9 mouse cellular contexts compared by ENCODE assay signal in the genomic region with DNA sequence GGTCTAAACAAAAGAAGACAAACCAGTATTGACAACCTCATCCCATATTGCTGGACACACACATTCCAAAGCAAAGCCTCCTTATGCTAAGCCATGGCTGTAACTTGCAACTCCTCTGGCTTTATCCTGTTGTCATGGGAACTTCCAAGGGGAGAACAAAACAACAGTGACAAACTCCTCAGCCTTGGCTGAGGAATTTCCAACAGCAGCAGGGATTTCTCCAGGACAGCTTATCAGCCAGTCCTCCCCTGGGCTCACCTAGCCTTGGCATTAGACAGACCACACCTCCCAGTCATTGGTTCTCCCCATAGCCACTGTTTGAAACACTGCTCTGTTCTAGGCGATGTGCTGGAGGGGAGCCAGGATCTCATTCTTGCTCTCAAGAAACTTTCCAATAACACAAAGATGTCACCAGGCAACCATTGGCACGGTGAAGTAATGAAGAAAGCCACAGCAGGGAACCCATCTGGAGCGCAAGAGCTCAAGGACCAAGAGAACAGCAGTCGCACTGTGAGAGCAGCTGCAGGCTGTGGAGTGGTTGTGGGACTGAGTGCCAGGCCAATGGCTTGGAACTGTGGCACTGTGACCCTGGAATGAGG. TPM values are rescaled to one million over a fixed set of nuclear protein-coding genes. Genes with fewer than 3 reads are reported as not detected.
DNase-seq lines count a peak whose midpoint lies in the region; ATAC-seq lines count a peak whose summit lies in the region.
"Had no signal": no experiment of that assay in that cellular context is flagged by ENCODE, and none has a peak within 500 bp of the region (broad histone marks: within the 10 kb centered on the region; RNA-seq: fewer than 3 reads in every experiment).

No protein-coding gene starts in this region.

- H3K4me3 ChIP-seq in kidney, embryonic 14.5 days (ENCODE audit: low read length), result no peak overlapping the region
- no peak overlapping the region for H3K4me3 ChIP-seq in heart, embryonic 11.5 days (ENCODE audit: low read depth, low read length)
- no peak overlapping the region for H3K4me3 ChIP-seq in stomach, embryonic 14.5 days (ENCODE audit: low read depth, low read length)
- H3K4me3 ChIP-seq in liver, embryonic 12.5 days, result no peak overlapping the region
- H3K4me3 ChIP-seq: myocyte had no signal

- 54% methylated on average over 4 of the region's 4 CpGs for WGBS in kidney, embryonic 14.5 days
- 30% methylated on average over 4 of the region's 4 CpGs for WGBS in heart, embryonic 11.5 days (ENCODE audit: insufficient replicate concordance)
- WGBS in stomach, embryonic 14.5 days, result 57% methylated on average over 4 of the region's 4 CpGs
- 59% methylated on average over 4 of the region's 4 CpGs for WGBS in liver, embryonic 12.5 days (ENCODE audit: insufficient replicate concordance)

- no peaks in the 10 kb centered on the region for H3K36me3 ChIP-seq in kidney, embryonic 14.5 days (ENCODE audit: control insufficient read depth, insufficient read depth, low read length)
- H3K36me3 ChIP-seq in heart, embryonic 11.5 days (ENCODE audit: control insufficient read depth, insufficient read depth, low read length), result no peaks in the 10 kb centered on the region
- H3K36me3 ChIP-seq in stomach, embryonic 14.5 days (ENCODE audit: control insufficient read depth, insufficient read depth, low read length), result no peaks in the 10 kb centered on the region
- H3K36me3 ChIP-seq in liver, embryonic 12.5 days, result no peaks in the 10 kb centered on the region

- no peak overlapping the region for H3K4me2 ChIP-seq in kidney, embryonic 14.5 days (replicated peaks; ENCODE audit: low read depth, low read length)
- H3K4me2 ChIP-seq in heart, embryonic 11.5 days, result no peak overlapping the region
- H3K4me2 ChIP-seq in stomach, embryonic 14.5 days (replicated peaks; ENCODE audit: low read depth, low read length), result no peak overlapping the region
- H3K4me2 ChIP-seq in liver, embryonic 12.5 days, result no peak overlapping the region

- no peaks in the 10 kb centered on the region for H3K27me3 ChIP-seq in kidney, embryonic 14.5 days (ENCODE audit: control insufficient read depth, insufficient read depth, low read length)
- no peaks in the 10 kb centered on the region for H3K27me3 ChIP-seq in heart, embryonic 11.5 days (ENCODE audit: control insufficient read depth, insufficient read depth, low read length)
- H3K27me3 ChIP-seq in stomach, embryonic 14.5 days (ENCODE audit: control insufficient read depth, insufficient read depth, low read length), result no peaks in the 10 kb centered on the region
- H3K27me3 ChIP-seq in liver, embryonic 12.5 days (replicated peaks), result peaks cover 71% of the 10 kb centered on the region

- H3K9ac ChIP-seq in kidney, embryonic 14.5 days (ENCODE audit: low read depth, low read length), result no peak overlapping the region
- H3K9ac ChIP-seq in heart, embryonic 11.5 days (ENCODE audit: low read depth, low read length), result no peak overlapping the region
- H3K9ac ChIP-seq in stomach, embryonic 14.5 days (replicated peaks; ENCODE audit: low read depth, low read length), result no peak overlapping the region
- H3K9ac ChIP-seq in liver, embryonic 12.5 days, result no peak overlapping the region

- no peak for DNase-seq in kidney, adult 11 months
- peak; percentile 37 for DNase-seq in embryo, embryonic 9.5 days (ENCODE audit: extremely low spot score)
- peak; percentile 84 to 91 for DNase-seq in layer of hippocampus, adult 8-10 months (ENCODE audit: low spot score in 2 of 2)

- H3K27ac ChIP-seq in kidney, embryonic 14.5 days (ENCODE audit: low read depth, low read length), result no peak overlapping the region
- H3K27ac ChIP-seq in heart, embryonic 11.5 days (ENCODE audit: low read depth, low read length), result peak overlapping the region; percentile 50
- H3K27ac ChIP-seq in stomach, embryonic 14.5 days (ENCODE audit: low read length), result no peak overlapping the region
- no peak overlapping the region for H3K27ac ChIP-seq in liver, embryonic 12.5 days

- H3K4me1 ChIP-seq in kidney, embryonic 14.5 days (ENCODE audit: control insufficient read depth, insufficient read depth, low read length), result peaks cover 5% of the 10 kb centered on the region; the same call in 1 of the 2 replicates
- peaks cover 14% of the 10 kb centered on the region for H3K4me1 ChIP-seq in heart, embryonic 11.5 days (ENCODE audit: control insufficient read depth, insufficient read depth, low read length)
- H3K4me1 ChIP-seq in stomach, embryonic 14.5 days (ENCODE audit: control insufficient read depth, insufficient read depth, low read length), result 0 out of 2 replicates have a peak, but pooled peaks cover 4% of the 10 kb centered on the region
- H3K4me1 ChIP-seq in liver, embryonic 12.5 days, result no peaks in the 10 kb centered on the region

- ATAC-seq in kidney, embryonic 14.5 days (ENCODE audit: low FRiP score, low TSS enrichment), result peak; percentile 76
- 0 out of 2 replicates have a peak, but pooled peaks have one; percentile 36 for ATAC-seq in heart, embryonic 11.5 days (replicated peaks; ENCODE audit: insufficient number of reproducible peaks, low FRiP score, low TSS enrichment)
- ATAC-seq in megakaryocyte-erythroid progenitor cell, adult 5-6 weeks (replicated peaks; ENCODE audit: low FRiP score, low TSS enrichment, poor library complexity, severe bottlenecking), result 0 out of 2 replicates have a peak, but pooled peaks have one; percentile 28
- peak; percentile 65; the same call in 1 of the 2 replicates for ATAC-seq in stomach, embryonic 14.5 days (ENCODE audit: insufficient number of reproducible peaks, insufficient read depth, low FRiP score, low read depth)
- ATAC-seq in liver, embryonic 12.5 days, result no peak

- H3K9me3 ChIP-seq in kidney, embryonic 14.5 days (ENCODE audit: control insufficient read depth, low read length), result no peaks in the 10 kb centered on the region
- H3K9me3 ChIP-seq in heart, embryonic 11.5 days (replicated peaks; ENCODE audit: control insufficient read depth, low read length), result no peaks in the 10 kb centered on the region
- no peaks in the 10 kb centered on the region for H3K9me3 ChIP-seq in stomach, embryonic 14.5 days (ENCODE audit: control insufficient read depth, low read depth, low read length)
- no peaks in the 10 kb centered on the region for H3K9me3 ChIP-seq in liver, embryonic 12.5 days (replicated peaks)

RNA-seq across cellular contexts. Expression of a gene that starts 7.8 kb away (rescaled TPM):
- polyA plus RNA-seq in kidney, embryonic 14.5 days (2014; fragmentation: Nextera tagmentation; extraction: Ambion mirVana), result 0.31 TPM in 1 of 2 replicates, not detected in the other
- polyA plus RNA-seq in heart, embryonic 11.5 days (2014; fragmentation: Nextera tagmentation; extraction: Ambion mirVana), result 0.26 TPM in 1 of 2 replicates, not detected in the other
- 1 to 10 TPM in 1 of 4 experiments, under 1 TPM in 3; 0.34 to 1.2 (median 0.71) TPM for total RNA-seq in layer of hippocampus, adult 8-10 months (2022)
- total RNA-seq in megakaryocyte-erythroid progenitor cell, adult 5-6 weeks (2014; fragmentation: Nextera tagmentation), result not detected in 2 replicates
- total RNA-seq in megakaryocyte-erythroid progenitor cell, adult 5-6 weeks (2017), result not detected in 2 replicates
- 0.62 and 0.69 TPM in 2 replicates for polyA plus RNA-seq in stomach, embryonic 14.5 days (2014; fragmentation: Nextera tagmentation; extraction: Ambion mirVana)
- polyA plus RNA-seq in liver, embryonic 12.5 days (2016; fragmentation: Nextera tagmentation; extraction: Ambion mirVana), result not detected in 2 replicates

RNA-seq across cellular contexts. Expression of a gene that starts 14.1 kb away (rescaled TPM):
- 18.6 and 22.9 TPM in 2 replicates for polyA plus RNA-seq in kidney, embryonic 14.5 days (2014; fragmentation: Nextera tagmentation; extraction: Ambion mirVana)
- polyA plus RNA-seq in heart, embryonic 11.5 days (2014; fragmentation: Nextera tagmentation; extraction: Ambion mirVana), result 6.9 and 8.4 TPM in 2 replicates
- total RNA-seq in layer of hippocampus, adult 8-10 months (2022), result 10 to 100 TPM; 46.9 to 57.1 (median 50.3) TPM
- 1.1 and 2.9 TPM in 2 replicates for total RNA-seq in megakaryocyte-erythroid progenitor cell, adult 5-6 weeks (2014; fragmentation: Nextera tagmentation)
- total RNA-seq in megakaryocyte-erythroid progenitor cell, adult 5-6 weeks (2017), result 2.1 and 5.6 TPM in 2 replicates
- polyA plus RNA-seq in stomach, embryonic 14.5 days (2014; fragmentation: Nextera tagmentation; extraction: Ambion mirVana), result 17.1 and 19.6 TPM in 2 replicates
- polyA plus RNA-seq in liver, embryonic 12.5 days (2016; fragmentation: Nextera tagmentation; extraction: Ambion mirVana), result 3.0 TPM in 2 replicates

RNA-seq across cellular contexts. Expression of a gene that starts 46.4 kb away (rescaled TPM):
- 48.3 and 62.6 TPM in 2 replicates for polyA plus RNA-seq in kidney, embryonic 14.5 days (2014; fragmentation: Nextera tagmentation; extraction: Ambion mirVana)
- polyA plus RNA-seq in heart, embryonic 11.5 days (2014; fragmentation: Nextera tagmentation; extraction: Ambion mirVana), result 24.7 and 30.5 TPM in 2 replicates
- 10 to 100 TPM; 20.2 to 26.5 (median 22.8) TPM for total RNA-seq in layer of hippocampus, adult 8-10 months (2022)
- 51.6 and 66.7 TPM in 2 replicates for total RNA-seq in megakaryocyte-erythroid progenitor cell, adult 5-6 weeks (2014; fragmentation: Nextera tagmentation)
- total RNA-seq in megakaryocyte-erythroid progenitor cell, adult 5-6 weeks (2017), result 91.7 and 93.5 TPM in 2 replicates
- 53.8 and 56.0 TPM in 2 replicates for polyA plus RNA-seq in stomach, embryonic 14.5 days (2014; fragmentation: Nextera tagmentation; extraction: Ambion mirVana)
- polyA plus RNA-seq in liver, embryonic 12.5 days (2016; fragmentation: Nextera tagmentation; extraction: Ambion mirVana), result 35.1 and 36.3 TPM in 2 replicates

RNA-seq across cellular contexts. Expression of a gene that starts 48.7 kb away (rescaled TPM):
- not detected in 2 replicates for polyA plus RNA-seq in kidney, embryonic 14.5 days (2014; fragmentation: Nextera tagmentation; extraction: Ambion mirVana)
- not detected in 2 replicates for polyA plus RNA-seq in heart, embryonic 11.5 days (2014; fragmentation: Nextera tagmentation; extraction: Ambion mirVana)
- total RNA-seq in layer of hippocampus, adult 8-10 months (2022), result not detected
- total RNA-seq in megakaryocyte-erythroid progenitor cell, adult 5-6 weeks (2014; fragmentation: Nextera tagmentation), result not detected in 2 replicates
- not detected in 2 replicates for total RNA-seq in megakaryocyte-erythroid progenitor cell, adult 5-6 weeks (2017)
- not detected in 2 replicates for polyA plus RNA-seq in stomach, embryonic 14.5 days (2014; fragmentation: Nextera tagmentation; extraction: Ambion mirVana)
- polyA plus RNA-seq in liver, embryonic 12.5 days (2016; fragmentation: Nextera tagmentation; extraction: Ambion mirVana), result not detected in 2 replicates
- polyA plus RNA-seq: myocyte had no signal
